Mouse (Mus musculus) gastrocnemius, adult 18-20 months (tissue): ENCODE results near the gene Rerg. TPM values are rescaled to one million over a fixed set of nuclear protein-coding genes. Genes with fewer than 3 reads are reported as not detected.
A peak's percentile ranks its signal among the peaks of the same experiment; 100 is the strongest.

Experiments
- DNase-seq: peaks from one replicate; pipeline ENCODE4 v3.0.0; 2021; ENCODE audit warnings: low spot score
- total RNA-seq, 2 experiments: library from RNA; stranded (reverse); gene quantifications; 2 replicates each; pipeline ENCODE4 v1.2.3; 2021

Gene Rerg
- total RNA-seq, 2 experiments from 2014 or later, result 0.78 to 1.2 TPM

- no peak for DNase-seq
Observed at GRCm38 (mm10) chr6:137131794-137132193, 38.5 kb downstream of the Rerg start.

GRCm38 (mm10) chr6:137131349-137131748 lies 38.9 kb downstream of the Rerg start:
- no peak for DNase-seq

- DNase-seq, result no peak
Observed at GRCm38 (mm10) chr6:137126861-137127260, 43.4 kb downstream of the Rerg start.

GRCm38 (mm10) chr6:137126224-137126623 lies 44.1 kb downstream of the Rerg start:
- DNase-seq, result no peak

GRCm38 (mm10) chr6:137125433-137125832 lies 44.9 kb downstream of the Rerg start:
- no peak for DNase-seq

- no peak for DNase-seq
Observed at GRCm38 (mm10) chr6:137125006-137125405, 45.3 kb downstream of the Rerg start.

GRCm38 (mm10) chr6:137116849-137117473 lies 53.3 kb downstream of the Rerg start:
- DNase-seq, result no peak

- DNase-seq, result no peak
Observed at GRCm38 (mm10) chr6:137114859-137115258, 55.4 kb downstream of the Rerg start.

GRCm38 (mm10) chr6:137111266-137111813 lies 59.0 kb downstream of the Rerg start:
- DNase-seq, result no peak

- no peak for DNase-seq
Observed at GRCm38 (mm10) chr6:137110778-137111174, 59.5 kb downstream of the Rerg start.

- DNase-seq, result peak; percentile 8
Observed at GRCm38 (mm10) chr6:137109811-137110777, 60.2 kb downstream of the Rerg start.

- DNase-seq, result no peak
Observed at GRCm38 (mm10) chr6:137105285-137105684, 65.0 kb downstream of the Rerg start.

GRCm38 (mm10) chr6:137102662-137103179 lies 67.6 kb downstream of the Rerg start:
- DNase-seq, result no peak

GRCm38 (mm10) chr6:137101886-137102661 lies 68.2 kb downstream of the Rerg start:
- DNase-seq, result no peak

GRCm38 (mm10) chr6:137100259-137100658 lies 70.0 kb downstream of the Rerg start:
- no peak for DNase-seq

- peak; percentile 20 for DNase-seq
Observed at GRCm38 (mm10) chr6:137098232-137099191, 71.8 kb downstream of the Rerg start.

GRCm38 (mm10) chr6:137094475-137094874 lies 75.8 kb downstream of the Rerg start:
- DNase-seq, result no peak

GRCm38 (mm10) chr6:137088469-137088868 lies 81.8 kb downstream of the Rerg start:
- no peak for DNase-seq

- DNase-seq, result no peak
Observed at GRCm38 (mm10) chr6:137087956-137088355, 82.3 kb downstream of the Rerg start.

- DNase-seq, result no peak
Observed at GRCm38 (mm10) chr6:137087470-137087869, 82.8 kb downstream of the Rerg start.
